Mouse (Mus musculus) lung, embryonic 16.5 days (tissue): ENCODE measurements around the gene Leo1. TPM values are rescaled to one million over a fixed set of nuclear protein-coding genes. Genes with fewer than 3 reads are reported as not detected.

ENCODE experiments used
- ATAC-seq: fragments of 200-750 bp; cut with Nextera tagmentation; 2 replicates; pipeline ENCODE4 v1.8.0; 2017; ENCODE audit warnings: low read depth, mild to moderate bottlenecking, moderate library complexity
- H3K27ac ChIP-seq: fragments of 300-500 bp; sonication (generic); 2 replicates; pipeline ENCODE4 v1.5.1; 2014; ENCODE audit warnings: mild to moderate bottlenecking, control low read depth, low read length
- H3K27me3 ChIP-seq: fragments of 300-500 bp; sonication (generic); 2 replicates; pipeline ENCODE4 v1.6.1; 2014; ENCODE audit warnings: low read depth, low read length, mixed read lengths; ENCODE audit not compliant: control insufficient read depth, insufficient read depth
- H3K36me3 ChIP-seq: fragments of 300-500 bp; sonication (generic); 2 replicates; pipeline ENCODE4 v1.6.1; 2014; ENCODE audit warnings: low read length; ENCODE audit not compliant: control insufficient read depth, insufficient read depth
- H3K4me1 ChIP-seq: fragments of 300-500 bp; sonication (generic); replicated peaks from 2 replicates; pipeline ENCODE4 v1.6.1; 2014; ENCODE audit warnings: low read length, mixed read lengths; ENCODE audit not compliant: control insufficient read depth, insufficient read depth
- H3K4me2 ChIP-seq: fragments of 300-500 bp; sonication (generic); 2 replicates; pipeline ENCODE4 v1.6.1; 2014; ENCODE audit warnings: low read depth, low read length, control low read depth
- H3K4me3 ChIP-seq: fragments of 300-500 bp; sonication (generic); 2 replicates; pipeline ENCODE4 v1.5.1; 2014; ENCODE audit warnings: mild to moderate bottlenecking, low read length, control low read depth
- H3K9ac ChIP-seq: fragments of 300-500 bp; sonication (generic); 2 replicates; pipeline ENCODE4 v1.6.1; 2014; ENCODE audit warnings: low read length, control low read depth
- H3K9me3 ChIP-seq: fragments of 300-500 bp; sonication (generic); 2 replicates; pipeline ENCODE4 v1.6.1; 2016; ENCODE audit warnings: low read length; ENCODE audit not compliant: control insufficient read depth
- WGBS: fragments of 180-500 bp; shearing (Covaris S2); extraction: QIAGEN DNeasy Blood & Tissue Kit; methylation state at CpG from one replicate; pipeline ENCODE4 v1.1.7; 2014; 5-methylcytosine and 5-hydroxymethylcytosine counted together
- polyA plus RNA-seq: library from polyadenylated mRNA; unstranded; fragments of >200 nt; fragmentation: Nextera tagmentation; extraction: Ambion mirVana; gene quantifications from 2 replicates; pipeline ENCODE4 v1.2.1, GENCODE M21; 2015

The Leo1 gene
- polyA plus RNA-seq, 1 experiment from 2014 or later = 36.3 TPM

DNA sequence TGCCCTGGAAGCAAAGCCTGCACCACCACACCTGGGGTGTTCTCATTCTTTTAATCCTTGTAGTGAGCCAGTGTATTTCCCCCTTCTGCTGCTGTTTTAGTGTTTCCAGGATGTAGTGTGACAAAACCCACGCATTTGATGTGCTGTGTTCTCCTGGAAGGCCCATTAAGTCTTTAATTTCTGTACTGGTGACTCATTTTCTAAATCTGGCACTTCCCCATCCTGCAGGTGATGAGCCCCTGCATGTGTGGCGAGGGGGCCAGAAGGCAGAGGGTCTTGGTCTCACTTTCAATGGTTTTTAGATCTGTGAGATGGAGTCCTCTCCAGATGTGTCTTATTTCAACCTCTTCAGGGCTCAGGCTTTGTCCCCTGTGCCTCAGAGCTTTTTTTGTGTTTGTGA is 12.7 kb downstream of the Leo1 start:
- peaks cover 54% of the 10 kb centered on the region for H3K36me3 ChIP-seq
- no peaks in the 10 kb centered on the region for H3K9me3 ChIP-seq
- WGBS = 74% methylated on average over 2 of the region's 2 CpGs
- H3K4me3 ChIP-seq = no peak overlapping the region
- no peak overlapping the region for H3K27ac ChIP-seq
- H3K27me3 ChIP-seq = no peaks in the 10 kb centered on the region
- no peak for ATAC-seq
- no peak overlapping the region for H3K9ac ChIP-seq
- H3K4me1 ChIP-seq = no peaks in the 10 kb centered on the region
- H3K4me2 ChIP-seq = no peak overlapping the region

GRCm38 (mm10) chr9:75455684-75456083 is 14.4 kb downstream of the Leo1 start:
- 77% methylated on average over 10 of the region's 10 CpGs for WGBS
- no peaks in the 10 kb centered on the region for H3K27me3 ChIP-seq
- H3K4me1 ChIP-seq = no peaks in the 10 kb centered on the region
- ATAC-seq = no peak
- no peak overlapping the region for H3K9ac ChIP-seq
- no peak overlapping the region for H3K4me3 ChIP-seq
- H3K4me2 ChIP-seq = no peak overlapping the region
- H3K27ac ChIP-seq = no peak overlapping the region
- H3K36me3 ChIP-seq = peaks cover 60% of the 10 kb centered on the region
- no peaks in the 10 kb centered on the region for H3K9me3 ChIP-seq

- ATAC-seq = no peak
- H3K9ac ChIP-seq = no peak overlapping the region
Measured at GRCm38 (mm10) chr9:75463050-75463660, 21.8 kb downstream of the Leo1 start.

GRCm38 (mm10) chr9:75465856-75466255 is 24.5 kb downstream of the Leo1 start:
- Histone ChIP-seq H3K36me3 (peaks cover 41% of the 10 kb centered on the region), H3K4me2 (no peak overlapping the region), H3K9ac (no peak overlapping the region), H3K27ac (no peak overlapping the region), H3K27me3 (no peaks in the 10 kb centered on the region), H3K4me3 (no peak overlapping the region), H3K4me1 (no peaks in the 10 kb centered on the region), H3K9me3 (peaks cover 3% of the 10 kb centered on the region; the same call in 1 of the 2 replicates)
- ATAC-seq = no peak
- WGBS = 91% methylated on average over 9 of the region's 9 CpGs

More at GRCm38 (mm10) chr9:75463050-75463660, 21.8 kb downstream of the Leo1 start:
- Histone ChIP-seq H3K27ac (no peak overlapping the region), H3K4me3 (no peak overlapping the region), H3K4me2 (no peak overlapping the region), H3K4me1 (no peaks in the 10 kb centered on the region), H3K9me3 (peaks cover 3% of the 10 kb centered on the region; the same call in 1 of the 2 replicates), H3K27me3 (no peaks in the 10 kb centered on the region), H3K36me3 (peaks cover 63% of the 10 kb centered on the region)
- WGBS = 76% methylated on average over 8 of the region's 8 CpGs

DNA sequence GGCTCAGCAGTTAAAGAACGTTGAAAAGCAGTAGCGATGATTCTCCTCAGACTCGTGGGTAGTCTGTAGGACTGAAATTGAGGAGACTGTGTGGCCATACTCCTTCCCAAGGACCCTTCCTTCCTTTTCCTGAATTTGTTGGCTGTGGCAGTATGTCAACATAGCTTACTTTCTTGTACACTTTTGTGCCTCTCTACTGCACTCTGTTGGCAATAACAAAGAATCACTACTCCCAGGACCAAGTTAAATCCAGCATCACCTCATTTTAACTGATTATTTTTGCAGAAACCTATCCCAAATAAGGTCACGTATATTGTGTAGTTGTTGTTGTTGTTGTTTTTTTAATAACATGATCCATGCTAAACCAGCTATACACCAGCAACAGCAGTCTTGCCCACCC is 25.3 kb downstream of the Leo1 start:
- Histone ChIP-seq H3K4me3 (no peak overlapping the region), H3K9ac (no peak overlapping the region), H3K4me1 (no peaks in the 10 kb centered on the region), H3K4me2 (no peak overlapping the region), H3K27ac (no peak overlapping the region), H3K36me3 (peaks cover 33% of the 10 kb centered on the region), H3K9me3 (peaks cover 3% of the 10 kb centered on the region; the same call in 1 of the 2 replicates), H3K27me3 (no peaks in the 10 kb centered on the region)
- ATAC-seq = no peak
- 88% methylated on average over 4 of the region's 4 CpGs for WGBS

GRCm38 (mm10) chr9:75467581-75467980 is 26.3 kb downstream of the Leo1 start:
- Histone ChIP-seq H3K4me2 (no peak overlapping the region), H3K36me3 (peaks cover 27% of the 10 kb centered on the region), H3K4me1 (no peaks in the 10 kb centered on the region), H3K4me3 (no peak overlapping the region), H3K27ac (no peak overlapping the region), H3K9me3 (peaks cover 3% of the 10 kb centered on the region; the same call in 1 of the 2 replicates), H3K27me3 (no peaks in the 10 kb centered on the region), H3K9ac (no peak overlapping the region)
- 92% methylated on average over 3 of the region's 3 CpGs for WGBS
- ATAC-seq = no peak

DNA sequence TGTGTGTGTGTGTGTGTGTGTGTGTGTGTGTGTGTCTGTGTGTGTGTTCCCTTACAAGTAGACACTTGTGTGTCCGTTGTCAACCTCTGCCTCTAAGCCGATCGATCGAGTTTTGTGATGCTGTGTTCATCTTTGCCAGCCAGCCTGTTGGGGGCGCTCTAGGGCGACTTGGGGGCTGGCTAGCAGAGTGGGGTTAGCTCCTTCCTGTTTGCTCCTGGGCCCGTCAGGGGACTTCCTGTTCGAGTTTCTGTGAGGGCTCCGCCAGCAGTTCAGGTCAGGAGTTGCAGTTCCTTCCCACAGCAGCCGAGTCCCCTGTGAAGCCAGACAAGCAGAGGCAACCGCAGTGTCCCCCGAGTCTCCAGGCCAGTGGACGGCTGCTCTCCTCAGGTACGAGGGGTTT is 27.0 kb downstream of the Leo1 start:
- H3K4me1 ChIP-seq = no peaks in the 10 kb centered on the region
- no peaks in the 10 kb centered on the region for H3K27me3 ChIP-seq
- no peak overlapping the region for H3K4me3 ChIP-seq
- 77% methylated on average over 14 of the region's 14 CpGs for WGBS
- peaks cover 26% of the 10 kb centered on the region for H3K36me3 ChIP-seq
- no peak overlapping the region for H3K9ac ChIP-seq
- no peak for ATAC-seq
- no peak overlapping the region for H3K4me2 ChIP-seq
- H3K9me3 ChIP-seq = peaks cover 3% of the 10 kb centered on the region; the same call in 1 of the 2 replicates
- H3K27ac ChIP-seq = no peak overlapping the region

- Histone ChIP-seq H3K4me2 (no peak overlapping the region), H3K27me3 (no peaks in the 10 kb centered on the region), H3K36me3 (peaks cover 3% of the 10 kb centered on the region; the same call in 1 of the 2 replicates), H3K9me3 (no peaks in the 10 kb centered on the region), H3K4me1 (no peaks in the 10 kb centered on the region), H3K27ac (no peak overlapping the region), H3K9ac (no peak overlapping the region), H3K4me3 (no peak overlapping the region)
- WGBS = 57% methylated on average over 3 of the region's 3 CpGs
- ATAC-seq = no peak
Measured at GRCm38 (mm10) chr9:75477212-75477611, 35.9 kb downstream of the Leo1 start.

DNA sequence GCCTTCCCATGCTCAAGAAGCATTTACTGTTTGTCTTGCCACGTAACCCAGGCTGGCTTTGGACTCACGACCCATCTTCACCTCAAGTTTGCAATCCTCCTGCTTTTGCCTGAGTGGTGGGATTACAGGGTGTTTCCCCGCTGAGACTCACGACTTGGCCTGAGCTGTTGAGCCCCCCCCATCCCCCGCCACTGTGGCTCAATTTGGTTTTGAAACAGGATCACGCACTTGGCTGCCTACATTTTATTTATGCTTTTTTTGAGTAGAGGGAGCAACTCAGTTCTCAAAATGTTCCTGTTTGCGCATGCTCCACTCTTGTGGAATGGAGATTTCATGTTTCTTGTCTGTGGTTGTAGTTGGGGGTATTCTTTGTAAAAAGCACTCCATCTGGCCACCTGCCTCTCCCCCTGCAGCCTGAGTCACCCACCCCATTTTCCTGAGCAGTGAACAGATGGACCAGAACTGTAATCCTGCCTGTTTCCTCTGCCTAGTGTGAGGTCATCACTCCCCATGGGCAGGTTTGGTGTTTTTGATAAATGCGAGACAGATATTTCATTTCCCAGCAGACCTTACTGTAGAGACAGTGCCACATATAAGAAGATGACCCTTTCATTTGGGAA is 37.9 kb downstream of the Leo1 start:
- no peak overlapping the region for H3K4me2 ChIP-seq
- no peaks in the 10 kb centered on the region for H3K9me3 ChIP-seq
- H3K4me1 ChIP-seq = no peaks in the 10 kb centered on the region
- no peaks in the 10 kb centered on the region for H3K36me3 ChIP-seq
- WGBS = 66% methylated on average over 8 of the region's 8 CpGs
- H3K4me3 ChIP-seq = no peak overlapping the region
- no peak overlapping the region for H3K9ac ChIP-seq
- no peak for ATAC-seq
- H3K27ac ChIP-seq = no peak overlapping the region
- no peaks in the 10 kb centered on the region for H3K27me3 ChIP-seq
